Mouse (Mus musculus) cerebellum, adult 2 months (tissue): ENCODE measurements around the gene Hoxc9. TPM values are rescaled to one million over a fixed set of nuclear protein-coding genes. Genes with fewer than 3 reads are reported as not detected.

Experiments used
- DNase-seq, 2 experiments: peaks; one replicate each; pipeline ENCODE4 v3.0.0; 2021
- H3K27ac ChIP-seq: fragments of 200-500 bp; 2 replicates; pipeline ENCODE4 v1.5.1; 2012; ENCODE audit warnings: low read length, control low read depth, inconsistent platforms; ENCODE audit not compliant: insufficient read depth
- H3K27me3 ChIP-seq: fragments of 200-500 bp; 2 replicates; pipeline ENCODE4 v1.6.1; 2012; ENCODE audit warnings: inconsistent platforms, mild to moderate bottlenecking, low read length, moderate library complexity; ENCODE audit not compliant: control insufficient read depth, insufficient read depth
- H3K4me1 ChIP-seq: fragments of 200-500 bp; 2 replicates; pipeline ENCODE4 v1.6.1; 2011; ENCODE audit warnings: low read length; ENCODE audit not compliant: control insufficient read depth, insufficient read depth
- H3K4me3 ChIP-seq: fragments of 200-500 bp; replicated peaks from 2 replicates; pipeline ENCODE3; 2011; ENCODE audit warnings: mild to moderate bottlenecking, low read depth, low read length, control low read depth; ENCODE audit not compliant: insufficient read depth
- CTCF ChIP-seq: fragments of 200-500 bp; IDR thresholded peaks from 2 replicates; pipeline ENCODE4 v1.5.1; 2011; ENCODE audit warnings: low read depth, mild to moderate bottlenecking, control low read depth, low read length, moderate library complexity, borderline replicate concordance; ENCODE audit not compliant: insufficient read depth
- POLR2A ChIP-seq: fragments of 200-500 bp; IDR thresholded peaks from 2 replicates; pipeline ENCODE4 v1.6.1; 2011; ENCODE audit warnings: low read length, control low read depth, borderline replicate concordance; ENCODE audit not compliant: insufficient read depth
- WGBS: fragments of 180-500 bp; shearing (Covaris S2); methylation state at CpG from one replicate; pipeline ENCODE4 v1.1.7; 2018; 5-methylcytosine and 5-hydroxymethylcytosine counted together
- polyA plus RNA-seq: library from polyadenylated mRNA; depleted of rRNA; stranded (reverse); fragments of >200 nt; gene quantifications from 2 replicates; pipeline ENCODE4 v1.2.3, GENCODE M21; 2012

Hoxc9 gene
- polyA plus RNA-seq, 1 experiment, result not detected

DNA sequence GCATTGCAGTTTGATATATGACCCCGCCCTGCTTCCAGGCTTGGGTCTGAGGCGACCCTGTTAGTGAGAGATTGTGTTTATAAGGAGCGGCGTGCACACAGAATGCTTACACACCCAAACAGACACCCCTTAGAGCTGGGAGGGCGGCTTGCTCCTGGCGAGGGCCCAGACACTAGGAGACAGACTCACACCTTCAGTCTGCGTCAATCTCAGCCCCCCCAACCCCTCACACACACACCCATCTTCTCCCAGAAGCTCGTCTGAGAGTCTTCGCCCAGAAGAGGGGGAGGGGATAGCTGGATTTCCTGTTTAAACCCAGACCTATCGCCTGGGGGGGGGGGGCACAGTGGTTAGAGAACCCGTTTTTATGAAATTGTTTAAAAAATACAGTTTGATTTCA, 23.7 kb downstream of the Hoxc9 start:
- WGBS, result 9% methylated on average over 11 of the region's 11 CpGs
- Histone ChIP-seq H3K27ac (no peak overlapping the region), H3K4me1 (no peaks in the 10 kb centered on the region), H3K4me3 (no peak overlapping the region), H3K27me3 (peaks cover 15% of the 10 kb centered on the region; the same call in 1 of the 2 replicates)
- TF ChIP-seq POLR2A (no peak), CTCF (no peak)
- DNase-seq, result no peak

DNA sequence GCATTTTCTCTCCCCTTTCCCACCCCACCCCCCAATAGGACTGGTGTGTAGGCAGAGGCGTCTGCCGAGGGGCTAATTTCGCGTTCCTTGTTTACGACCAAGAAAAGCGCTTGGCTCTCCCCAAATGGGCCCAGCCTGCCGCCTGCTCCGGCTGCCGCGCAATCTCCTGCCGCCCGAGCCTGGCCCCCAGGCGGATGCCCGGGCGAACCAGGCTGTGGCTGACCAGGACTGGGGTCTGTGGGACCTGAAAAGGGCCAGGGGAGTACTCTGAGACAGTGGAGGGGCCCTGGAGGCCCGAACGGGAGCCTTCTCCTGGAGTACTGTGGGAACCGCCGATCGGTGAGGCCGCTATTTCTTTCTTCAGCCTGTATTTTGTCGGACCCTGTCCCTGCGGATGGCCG, 24.3 kb downstream of the Hoxc9 start:
- Histone ChIP-seq H3K27me3 (peaks cover 15% of the 10 kb centered on the region; the same call in 1 of the 2 replicates), H3K4me1 (no peaks in the 10 kb centered on the region), H3K27ac (no peak overlapping the region), H3K4me3 (no peak overlapping the region)
- TF ChIP-seq POLR2A (no peak), CTCF (no peak)
- 7% methylated on average over 24 of the region's 24 CpGs for WGBS
- DNase-seq, result no peak

DNA sequence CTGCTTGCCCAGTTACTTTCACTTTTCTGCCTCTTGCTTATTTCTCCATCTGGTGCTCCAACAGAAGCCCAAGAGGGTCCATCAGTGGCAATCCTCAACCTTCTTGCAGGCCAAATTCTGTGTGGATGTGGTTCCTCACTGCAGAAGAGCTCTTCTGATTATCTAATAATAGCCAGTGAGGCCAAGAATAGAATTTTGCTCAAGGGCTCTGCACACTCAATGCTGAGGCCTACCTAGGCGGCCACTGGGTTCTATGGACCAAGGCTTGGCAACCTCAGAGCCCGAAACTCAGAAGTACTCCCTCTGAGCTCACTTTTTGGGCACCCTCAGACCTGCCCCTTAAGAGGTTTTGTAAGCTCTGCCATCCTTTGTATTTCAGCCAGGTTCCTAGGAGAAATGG, 25.1 kb downstream of the Hoxc9 start:
- no peak for DNase-seq
- 70% methylated on average over 2 of the region's 2 CpGs for WGBS
- Histone ChIP-seq H3K27ac (no peak overlapping the region), H3K4me1 (no peaks in the 10 kb centered on the region), H3K27me3 (peaks cover 14% of the 10 kb centered on the region; the same call in 1 of the 2 replicates), H3K4me3 (no peak overlapping the region)
- TF ChIP-seq POLR2A (no peak), CTCF (no peak)

DNA sequence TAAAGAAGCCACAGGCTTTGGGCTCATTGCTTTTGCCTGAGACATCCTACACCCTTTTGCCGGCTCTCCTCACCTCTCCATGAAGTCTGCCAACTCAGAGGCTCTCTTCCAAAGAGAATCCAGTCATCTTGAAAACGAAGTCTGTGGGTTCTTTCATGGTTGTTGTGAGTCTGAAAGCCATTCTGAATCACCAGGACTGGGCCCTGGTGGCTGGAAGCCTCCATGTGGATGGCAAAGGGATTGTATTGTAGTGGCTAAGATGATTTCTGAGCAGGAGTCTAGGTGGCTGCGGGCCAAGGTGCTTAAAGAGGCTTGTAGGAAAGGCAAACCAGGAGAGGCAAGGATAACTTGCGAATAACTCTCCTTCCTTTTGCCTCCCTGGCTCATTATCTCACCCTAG, 25.9 kb downstream of the Hoxc9 start:
- no peak for DNase-seq
- no peak overlapping the region for H3K27ac ChIP-seq
- H3K4me1 ChIP-seq, result no peaks in the 10 kb centered on the region
- H3K27me3 ChIP-seq, result peaks cover 10% of the 10 kb centered on the region; the same call in 1 of the 2 replicates
- no peak overlapping the region for H3K4me3 ChIP-seq
- TF ChIP-seq CTCF (no peak), POLR2A (no peak)
- 31% methylated on average over 4 of the region's 4 CpGs for WGBS

DNA sequence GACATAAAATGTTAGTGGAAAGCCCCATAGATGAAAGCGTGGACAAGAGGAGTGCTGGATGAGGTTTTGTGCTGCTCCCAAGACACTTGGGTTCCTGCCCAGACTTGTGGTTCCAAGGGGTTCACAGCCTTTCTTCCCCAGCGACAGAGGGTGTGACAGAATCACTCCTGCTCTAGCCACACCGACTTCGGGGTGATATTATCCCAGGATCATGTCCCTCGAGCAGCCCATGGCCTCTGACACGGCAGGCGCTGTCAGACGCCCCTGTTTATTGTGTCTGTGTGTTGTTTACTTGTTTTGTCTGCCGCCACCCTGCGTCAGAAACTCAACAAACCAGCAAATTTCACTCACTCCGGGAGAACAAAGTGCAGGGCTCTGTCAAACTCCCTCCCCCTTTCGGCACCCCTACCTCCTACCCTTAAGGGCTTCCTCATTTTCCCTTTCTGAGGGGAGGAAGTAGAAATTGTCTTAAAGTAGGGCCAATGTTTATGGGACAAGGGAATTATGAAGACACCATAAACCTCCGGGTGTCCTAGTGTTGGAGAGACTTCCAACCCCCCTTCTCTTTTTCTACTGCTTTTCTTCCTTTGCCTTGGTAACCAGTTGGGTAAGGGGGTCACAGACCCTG, 26.7 kb downstream of the Hoxc9 start:
- peaks cover 8% of the 10 kb centered on the region; the same call in 1 of the 2 replicates for H3K27me3 ChIP-seq
- no peak for TF ChIP-seq CTCF
- no peak for TF ChIP-seq POLR2A
- 5% methylated on average over 13 of the region's 13 CpGs for WGBS
- no peak for DNase-seq
- no peak overlapping the region for H3K27ac ChIP-seq
- H3K4me3 ChIP-seq, result no peak overlapping the region
- H3K4me1 ChIP-seq, result no peaks in the 10 kb centered on the region

DNA sequence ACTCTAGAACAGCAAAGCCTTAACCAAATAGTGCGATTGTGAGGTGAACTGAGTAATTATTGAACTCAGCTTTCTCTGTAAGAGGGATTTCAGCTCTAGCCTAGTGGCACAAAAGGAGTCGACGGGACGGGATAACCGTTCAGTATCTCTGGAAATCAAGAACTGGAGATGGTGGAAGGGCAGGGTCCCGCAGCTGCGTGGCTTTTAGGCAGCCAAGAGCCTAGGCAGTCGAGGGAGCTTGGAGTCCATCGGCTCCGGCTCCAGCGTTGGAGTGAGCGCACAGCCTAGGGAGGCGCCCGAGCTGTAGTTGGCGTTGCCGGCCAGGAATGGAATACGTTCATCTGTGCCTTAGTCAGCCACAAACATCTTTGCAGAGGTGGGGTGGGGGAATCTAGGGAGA, 29.1 kb downstream of the Hoxc9 start:
- no peak overlapping the region for H3K4me3 ChIP-seq
- H3K4me1 ChIP-seq, result no peaks in the 10 kb centered on the region
- peaks cover 6% of the 10 kb centered on the region; the same call in 1 of the 2 replicates for H3K27me3 ChIP-seq
- no peak overlapping the region for H3K27ac ChIP-seq
- TF ChIP-seq CTCF, result no peak
- no peak for TF ChIP-seq POLR2A
- DNase-seq, result no peak
- WGBS, result 3% methylated on average over 17 of the region's 17 CpGs

DNA sequence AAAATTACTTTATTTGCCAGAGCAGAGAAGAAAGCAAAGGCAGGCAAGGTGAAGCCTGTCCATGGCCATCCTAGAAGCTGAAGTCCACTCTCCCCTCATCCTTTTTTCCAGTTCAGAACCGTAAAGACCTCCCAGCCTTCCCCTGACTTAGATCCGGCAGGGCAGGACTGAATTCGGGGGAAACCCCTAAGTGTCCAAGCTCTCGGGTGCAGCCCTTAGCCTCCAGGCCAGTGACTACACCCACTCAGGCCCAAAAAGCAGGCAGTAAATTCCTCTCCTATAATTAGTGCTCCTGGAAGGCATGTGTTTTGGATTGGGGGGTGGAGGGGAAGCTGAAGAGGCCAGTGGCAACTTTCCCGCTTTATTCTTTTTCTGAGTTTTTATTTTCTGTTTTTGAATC, 29.6 kb downstream of the Hoxc9 start:
- H3K4me3 ChIP-seq, result no peak overlapping the region
- peaks cover 10% of the 10 kb centered on the region; the same call in 1 of the 2 replicates for H3K27me3 ChIP-seq
- no peaks in the 10 kb centered on the region for H3K4me1 ChIP-seq
- H3K27ac ChIP-seq, result no peak overlapping the region
- TF ChIP-seq CTCF, result no peak
- no peak for TF ChIP-seq POLR2A
- no peak for DNase-seq
- 7% methylated on average over 5 of the region's 5 CpGs for WGBS

DNA sequence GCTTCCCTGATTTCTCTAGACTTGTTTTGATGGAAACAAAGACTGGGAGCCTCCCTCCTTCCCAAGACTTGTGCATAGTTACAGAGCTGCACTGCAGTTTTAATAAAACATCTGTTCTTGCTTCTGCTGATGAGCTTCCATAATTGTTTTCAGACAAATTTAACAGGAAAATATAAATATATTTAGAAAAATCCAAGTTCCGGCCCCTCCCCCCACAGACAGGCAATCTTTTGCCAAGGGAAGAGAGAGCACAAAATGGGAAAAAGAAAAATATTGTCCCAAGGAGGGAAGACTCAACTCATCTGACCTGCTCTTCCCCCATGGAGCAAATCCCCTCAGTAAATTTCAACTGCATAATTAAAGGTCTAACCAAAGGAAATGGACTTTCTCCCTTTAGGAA, 30.1 kb downstream of the Hoxc9 start:
- DNase-seq, result no peak
- Histone ChIP-seq H3K4me1 (no peaks in the 10 kb centered on the region), H3K4me3 (no peak overlapping the region), H3K27ac (no peak overlapping the region), H3K27me3 (peaks cover 8% of the 10 kb centered on the region; the same call in 1 of the 2 replicates)
- no peak for TF ChIP-seq CTCF
- TF ChIP-seq POLR2A, result no peak
- 9% methylated on average over 1 of the region's 1 CpGs for WGBS
